Mouse (Mus musculus) embryonic stem cell, embryonic (primary cell): ENCODE data around the gene Arpc4.

Experiments used
- CTCF ChIA-PET, 4 experiments: fragments of 300-600 bp in 2 of 4; fragments of 350-600 bp in 2 of 4; sonication (Branson Sonifier 250); formaldehyde crosslinking; loops; one replicate each; lab custom pipeline; 2022; ENCODE audit warnings: inconsistent platforms in 2 of 4; lab: Charles Lee
- POLR2A ChIA-PET, 4 experiments: fragments of 300-600 bp in 2 of 4; fragments of 350-600 bp in 2 of 4; sonication (Branson Sonifier 250); formaldehyde crosslinking; loops; one replicate each; lab custom pipeline; 2022; ENCODE audit warnings: antibody characterized with exemption in 4 of 4, inconsistent platforms in 1 of 4; lab: Charles Lee

Arpc4 gene

DNA sequence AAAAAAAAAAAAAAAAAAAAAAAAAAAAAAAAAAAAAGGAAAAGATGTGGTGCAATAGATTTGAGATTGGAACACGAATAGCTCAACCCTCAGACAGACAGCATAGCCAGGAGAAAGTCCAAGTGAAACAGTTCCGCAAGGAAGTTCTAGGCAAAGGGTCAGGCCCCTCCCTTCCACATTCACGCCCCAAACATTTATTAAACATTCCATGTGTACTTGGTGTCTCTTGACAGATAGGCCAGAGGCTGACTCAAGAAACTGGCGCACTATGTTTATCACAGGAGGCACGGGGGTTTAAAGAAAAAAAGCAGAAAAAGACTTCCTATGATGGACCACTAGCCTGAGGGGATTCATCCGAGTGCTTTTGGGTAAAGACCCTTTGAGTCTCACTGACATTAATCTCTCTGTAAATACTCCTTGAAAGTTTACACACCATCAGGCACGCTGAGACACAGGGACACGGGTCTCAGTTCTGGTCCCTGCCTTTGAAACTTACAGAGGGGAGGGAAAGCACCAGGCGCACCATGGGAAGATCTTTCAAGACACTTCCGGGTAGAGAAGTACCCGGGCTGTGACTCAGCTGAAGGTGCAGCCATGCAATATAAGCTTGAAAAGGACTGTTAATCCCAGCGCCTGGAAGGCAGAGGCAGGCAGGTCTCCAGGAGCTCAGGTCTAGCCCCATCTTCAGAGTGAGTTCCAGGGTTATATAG, 61.0 kb downstream of the Arpc4 start:
- POLR2A ChIA-PET = interaction anchor here in 3 of 4 experiments (0.6 to 1.4 kb wide), 12 partner anchors 12 to 348 kb away, joined by 3 to 5 read pairs (median 3); partner anchors contain the start of gene Il17rc (in 1 of the 3)
- CTCF ChIA-PET = interaction anchor here (0.6 to 2.4 kb wide), 11 partner anchors 12 to 1896 kb away, joined by 3 to 10 read pairs (median 4); partner anchors contain the start of gene Rpusd3 (in 1 of the 4)
